Mouse (Mus musculus) midbrain, embryonic 15.5 days (tissue): ENCODE measurements around the gene Tmem229b. TPM values are rescaled to one million over a fixed set of nuclear protein-coding genes. Genes with fewer than 3 reads are reported as not detected.
A peak's percentile ranks its signal among the peaks of the same experiment; 100 is the strongest.
"Not testable (repeated sequence)": the region's sequence is repeated elsewhere in the genome, so short reads cannot be mapped to it uniquely, and the experiment has no call there.

ENCODE experiments used
- ATAC-seq: fragments of 200-750 bp; cut with Nextera tagmentation; replicated peaks from 2 replicates; pipeline ENCODE4 v1.8.0; 2017; ENCODE audit warnings: moderate TSS enrichment
- H3K27ac ChIP-seq: fragments of 300-500 bp; sonication (generic); 2 replicates; pipeline ENCODE4 v1.5.1; 2015; ENCODE audit warnings: mild to moderate bottlenecking, inconsistent platforms
- H3K27me3 ChIP-seq: fragments of 300-500 bp; sonication (generic); replicated peaks from 2 replicates; pipeline ENCODE4 v1.6.1; 2015; ENCODE audit warnings: inconsistent platforms
- H3K36me3 ChIP-seq: fragments of 300-500 bp; sonication (generic); replicated peaks from 2 replicates; pipeline ENCODE4 v1.6.1; 2015; ENCODE audit warnings: inconsistent platforms
- H3K4me1 ChIP-seq: fragments of 300-500 bp; sonication (generic); 2 replicates; pipeline ENCODE4 v1.6.1; 2015; ENCODE audit warnings: inconsistent platforms
- H3K4me2 ChIP-seq: fragments of 300-500 bp; sonication (generic); 2 replicates; pipeline ENCODE4 v1.6.1; 2015; ENCODE audit warnings: inconsistent platforms, mild to moderate bottlenecking, moderate library complexity
- H3K4me3 ChIP-seq: fragments of 300-500 bp; sonication (generic); 2 replicates; pipeline ENCODE4 v1.5.1; 2015; ENCODE audit warnings: mild to moderate bottlenecking, inconsistent platforms
- H3K9ac ChIP-seq: fragments of 300-500 bp; sonication (generic); 2 replicates; pipeline ENCODE4 v1.6.1; 2015; ENCODE audit warnings: mild to moderate bottlenecking, inconsistent platforms
- H3K9me3 ChIP-seq: fragments of 300-500 bp; sonication (generic); 2 replicates; pipeline ENCODE4 v1.6.1; 2016; ENCODE audit warnings: inconsistent platforms
- WGBS: fragments of 180-500 bp; shearing (Covaris S2); methylation state at CpG from one replicate; pipeline ENCODE4 v1.1.7; 2015; ENCODE audit warnings: mixed read lengths; 5-methylcytosine and 5-hydroxymethylcytosine counted together
- polyA plus RNA-seq: library from polyadenylated mRNA; unstranded; fragments of >200 nt; fragmentation: Nextera tagmentation; extraction: Ambion mirVana; gene quantifications from 2 replicates; pipeline ENCODE4 v1.2.1, GENCODE M21; 2015

The Tmem229b gene
- polyA plus RNA-seq, 1 experiment from 2014 or later = 82.1 TPM

- H3K9ac ChIP-seq = no peak overlapping the region
- H3K9me3 ChIP-seq = no peaks in the 10 kb centered on the region
- H3K4me1 ChIP-seq = peaks cover 8% of the 10 kb centered on the region
- no peaks in the 10 kb centered on the region for H3K36me3 ChIP-seq
- no peaks in the 10 kb centered on the region for H3K27me3 ChIP-seq
- H3K4me3 ChIP-seq = no peak overlapping the region
- no peak for ATAC-seq
- WGBS = 99% methylated on average over 2 of the region's 2 CpGs
- no peak overlapping the region for H3K4me2 ChIP-seq
- no peak overlapping the region for H3K27ac ChIP-seq
These were observed 26.9 kb upstream of the Tmem229b start for GRCm38 (mm10) chr12:79034331-79034730.

GRCm38 (mm10) chr12:79028911-79029861, 21.8 kb upstream of the Tmem229b start, which contains the start of gene Plekhh1:
Plekhh1 (plus strand) TSS chr12:79029163.
- peak; percentile 94 for ATAC-seq
- no peaks in the 10 kb centered on the region for H3K27me3 ChIP-seq
- no peaks in the 10 kb centered on the region for H3K36me3 ChIP-seq
- peak within 1 kb of the TSS; percentile 97 for H3K4me2 ChIP-seq
- under 1% methylated on average over 75 of the region's 80 CpGs for WGBS
- H3K9me3 ChIP-seq = no peaks in the 10 kb centered on the region
- peak within 1 kb of the TSS; percentile 60 for H3K27ac ChIP-seq
- peaks cover 15% of the 10 kb centered on the region for H3K4me1 ChIP-seq
- peak within 1 kb of the TSS; percentile 82 for H3K9ac ChIP-seq
- H3K4me3 ChIP-seq = peak within 1 kb of the TSS; percentile 91

DNA sequence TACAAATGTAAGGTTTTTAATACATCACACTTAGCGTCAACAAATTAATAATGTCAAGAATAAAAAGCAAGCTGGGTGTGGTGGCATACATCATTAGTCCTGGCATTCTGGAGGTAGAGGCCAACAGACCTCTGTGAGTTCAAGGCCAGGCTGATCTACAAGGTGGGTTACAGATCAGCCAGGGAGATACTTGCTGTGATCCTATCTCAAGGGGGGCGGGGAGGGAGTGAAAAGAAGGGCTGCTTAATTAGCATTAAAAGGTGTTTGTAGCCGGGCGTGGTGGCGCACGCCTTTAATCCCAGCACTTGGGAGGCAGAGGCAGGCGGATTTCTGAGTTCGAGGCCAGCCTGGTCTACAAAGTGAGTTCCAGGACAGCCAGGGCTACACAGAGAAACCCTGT, 20.1 kb upstream of the Tmem229b start:
- ATAC-seq, H3K9me3 ChIP-seq, H3K4me3 ChIP-seq, H3K4me2 ChIP-seq, H3K9ac ChIP-seq, H3K27me3 ChIP-seq, H3K27ac ChIP-seq, H3K36me3 ChIP-seq: not testable (repeated sequence)
- 94% methylated on average over 8 of the region's 8 CpGs for WGBS
- peaks cover 15% of the 10 kb centered on the region for H3K4me1 ChIP-seq

DNA sequence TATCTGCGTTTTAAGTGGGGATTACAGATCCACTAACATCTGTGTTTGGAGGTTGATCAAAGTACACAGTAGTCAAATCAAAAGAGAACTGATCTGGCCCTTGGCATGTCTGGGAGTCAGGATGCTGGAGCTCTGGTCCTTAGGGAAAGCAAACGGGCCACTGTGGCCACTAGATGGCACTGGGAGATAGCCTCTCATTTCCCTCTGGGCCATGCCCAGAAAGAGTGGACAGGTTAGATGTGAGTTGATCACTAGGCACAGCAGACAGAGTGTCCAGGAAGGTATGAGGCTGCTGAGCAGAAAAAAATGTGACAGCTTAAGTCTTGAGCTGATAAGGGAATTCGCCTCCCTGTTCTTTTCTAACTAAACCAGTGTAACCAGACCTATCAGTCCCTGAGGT, 15.5 kb upstream of the Tmem229b start:
- no peaks in the 10 kb centered on the region for H3K9me3 ChIP-seq
- ATAC-seq = peak; percentile 30; the same call in 1 of the 2 replicates
- H3K4me3 ChIP-seq = no peak overlapping the region
- 16% methylated on average over 3 of the region's 3 CpGs for WGBS
- H3K36me3 ChIP-seq = no peaks in the 10 kb centered on the region
- no peak overlapping the region for H3K9ac ChIP-seq
- H3K4me1 ChIP-seq = no peaks in the 10 kb centered on the region
- H3K4me2 ChIP-seq = no peak overlapping the region
- no peak overlapping the region for H3K27ac ChIP-seq
- no peaks in the 10 kb centered on the region for H3K27me3 ChIP-seq

DNA sequence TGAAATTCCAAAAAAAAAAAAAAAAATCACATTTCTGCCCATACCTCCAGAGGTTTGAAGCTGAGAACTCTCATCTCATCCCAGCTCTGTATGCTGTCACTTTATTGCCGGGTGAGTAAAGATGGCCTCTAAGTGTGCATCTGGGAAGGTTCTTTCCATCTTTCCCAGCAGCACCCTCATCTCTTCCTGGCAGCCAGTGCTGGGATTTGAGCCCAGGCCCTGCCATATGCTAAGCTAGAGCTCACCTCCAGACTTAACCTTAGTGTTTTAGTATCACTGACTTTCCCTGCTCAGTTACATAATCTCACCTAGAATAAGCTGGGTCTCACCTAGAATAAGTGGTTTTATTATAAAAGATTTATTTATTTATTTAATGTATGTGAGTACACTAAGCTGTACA, 14.5 kb upstream of the Tmem229b start:
- ATAC-seq = no peak
- no peaks in the 10 kb centered on the region for H3K9me3 ChIP-seq
- no peak overlapping the region for H3K27ac ChIP-seq
- WGBS = 88% methylated on average over 1 of the region's 1 CpGs
- H3K9ac ChIP-seq = no peak overlapping the region
- no peaks in the 10 kb centered on the region for H3K36me3 ChIP-seq
- H3K4me3 ChIP-seq = no peak overlapping the region
- no peaks in the 10 kb centered on the region for H3K4me1 ChIP-seq
- no peak overlapping the region for H3K4me2 ChIP-seq
- H3K27me3 ChIP-seq = no peaks in the 10 kb centered on the region

GRCm38 (mm10) chr12:79017994-79018399, 10.6 kb upstream of the Tmem229b start:
- 51% methylated on average over 4 of the region's 4 CpGs for WGBS
- Histone ChIP-seq H3K4me3 (no peak overlapping the region), H3K4me1 (peaks cover 9% of the 10 kb centered on the region; the same call in 1 of the 2 replicates)

DNA sequence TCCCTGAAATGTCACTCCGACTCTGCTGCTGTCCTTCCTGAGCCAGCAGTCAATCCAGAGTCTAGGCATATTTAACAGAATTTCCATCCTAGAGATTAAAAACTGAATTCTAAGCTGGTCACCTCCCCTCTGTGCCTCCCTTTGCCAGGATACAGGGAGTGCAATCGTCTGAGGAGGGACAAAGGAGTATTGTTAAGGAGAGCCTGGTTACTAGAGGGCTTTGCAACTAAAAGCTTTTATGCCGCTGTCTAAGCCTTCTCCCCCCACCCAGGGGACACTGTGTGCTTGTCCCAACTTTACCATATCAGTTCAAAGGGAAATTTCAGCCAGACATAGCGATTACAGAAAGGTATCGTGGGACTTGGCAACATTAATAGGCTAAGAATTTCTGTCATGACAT, 8.7 kb upstream of the Tmem229b start:
- Histone ChIP-seq H3K4me2 (no peak overlapping the region), H3K27ac (0 out of 2 replicates have a peak overlapping the region, but pooled peaks have one; percentile 25)

More at GRCm38 (mm10) chr12:79017994-79018399, 10.6 kb upstream of the Tmem229b start:
- Histone ChIP-seq H3K27me3 (no peaks in the 10 kb centered on the region), H3K27ac (no peak overlapping the region), H3K36me3 (no peaks in the 10 kb centered on the region), H3K9me3 (no peaks in the 10 kb centered on the region), H3K4me2 (no peak overlapping the region), H3K9ac (no peak overlapping the region)
- no peak for ATAC-seq

GRCm38 (mm10) chr12:79010569-79010968, 3.1 kb upstream of the Tmem229b start:
- WGBS = 34% methylated on average over 3 of the region's 3 CpGs
- Histone ChIP-seq H3K36me3 (no peaks in the 10 kb centered on the region), H3K4me3 (no peak overlapping the region), H3K27me3 (no peaks in the 10 kb centered on the region), H3K4me2 (no peak overlapping the region), H3K9ac (no peak overlapping the region), H3K9me3 (no peaks in the 10 kb centered on the region), H3K27ac (no peak overlapping the region), H3K4me1 (peaks cover 10% of the 10 kb centered on the region)
- ATAC-seq = no peak

More for the DNA sequence above, 8.7 kb upstream of the Tmem229b start:
- Histone ChIP-seq H3K27me3 (no peaks in the 10 kb centered on the region), H3K9me3 (no peaks in the 10 kb centered on the region), H3K4me1 (peaks cover 11% of the 10 kb centered on the region; the same call in 1 of the 2 replicates), H3K36me3 (no peaks in the 10 kb centered on the region), H3K9ac (no peak overlapping the region), H3K4me3 (no peak overlapping the region)
- ATAC-seq = peak; percentile 72; the same call in 1 of the 2 replicates
- WGBS = 12% methylated on average over 5 of the region's 5 CpGs

DNA sequence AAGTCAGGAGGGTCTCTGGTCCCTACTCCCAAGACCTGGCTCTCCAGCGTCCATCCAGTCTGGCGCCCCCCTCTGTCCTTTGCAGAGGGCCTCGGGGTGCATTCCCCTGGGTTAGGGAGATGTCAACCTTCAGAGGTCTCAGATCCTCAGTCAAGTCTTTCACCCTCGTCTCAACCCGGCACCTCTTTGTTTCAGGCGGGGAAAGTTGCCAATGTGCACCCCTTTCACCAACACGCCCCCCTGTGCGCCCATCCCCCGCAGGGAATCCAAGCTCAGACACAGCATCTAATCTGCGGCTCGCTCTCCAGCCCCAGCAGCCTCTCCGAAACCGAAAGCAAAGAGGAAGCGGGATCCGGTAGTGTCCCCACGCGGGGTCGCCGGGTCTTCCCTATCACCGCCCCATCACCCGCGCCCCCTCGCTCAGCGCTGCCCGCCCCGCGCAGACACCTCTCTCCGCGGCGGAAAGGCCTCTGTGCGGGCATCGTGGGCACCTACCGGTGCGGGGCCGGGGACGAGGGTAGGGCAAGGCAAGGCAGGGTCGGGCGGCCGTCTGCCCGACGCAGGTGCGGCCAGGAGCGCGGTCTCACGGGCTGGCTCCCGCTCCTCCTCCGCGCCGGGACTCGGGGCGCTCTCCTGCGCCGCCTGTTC, 825 bp downstream of the Tmem229b start:
- Histone ChIP-seq H3K4me1 (peaks cover 20% of the 10 kb centered on the region), H3K36me3 (no peaks in the 10 kb centered on the region), H3K27me3 (no peaks in the 10 kb centered on the region), H3K4me3 (peak overlapping the region; percentile 99), H3K4me2 (peak overlapping the region; percentile 79), H3K9me3 (no peaks in the 10 kb centered on the region), H3K9ac (peak overlapping the region; percentile 98), H3K27ac (peak overlapping the region; percentile 93)
- peak; percentile 86 for ATAC-seq
- WGBS = under 1% methylated on average over 52 of the region's 53 CpGs

GRCm38 (mm10) chr12:79006076-79006475, 1.4 kb downstream of the Tmem229b start:
- Histone ChIP-seq H3K4me3 (peak overlapping the region; percentile 99), H3K4me1 (peaks cover 17% of the 10 kb centered on the region), H3K27ac (peak overlapping the region; percentile 93), H3K27me3 (no peaks in the 10 kb centered on the region), H3K36me3 (no peaks in the 10 kb centered on the region), H3K9ac (peak overlapping the region; percentile 98), H3K4me2 (peak overlapping the region; percentile 79), H3K9me3 (no peaks in the 10 kb centered on the region)
- 32% methylated on average over 9 of the region's 9 CpGs for WGBS
- ATAC-seq = no peak

DNA sequence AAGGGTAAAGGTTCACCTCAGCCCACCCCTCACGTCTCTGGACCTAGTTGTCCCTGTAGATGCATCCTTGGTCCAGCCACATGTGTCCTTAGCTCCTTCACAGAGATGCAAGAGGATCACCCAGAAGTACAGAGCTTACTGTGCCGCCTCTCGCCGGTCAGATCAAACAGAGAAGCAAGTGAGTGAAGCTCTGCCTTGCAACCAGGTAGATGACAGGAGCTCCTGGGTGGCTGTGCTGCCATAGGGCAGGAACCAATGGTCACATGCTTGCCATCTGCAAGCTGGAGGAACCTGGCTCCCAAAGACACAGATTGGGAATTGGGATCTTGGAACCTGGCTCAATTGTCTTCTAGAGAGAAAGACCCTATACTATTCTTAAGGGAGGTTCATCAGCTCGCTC, 2.0 kb downstream of the Tmem229b start:
- H3K27me3 ChIP-seq = no peaks in the 10 kb centered on the region
- no peak overlapping the region for H3K9ac ChIP-seq
- H3K4me1 ChIP-seq = peaks cover 17% of the 10 kb centered on the region
- 90% methylated on average over 5 of the region's 5 CpGs for WGBS
- H3K4me2 ChIP-seq = peak overlapping the region; percentile 79
- H3K27ac ChIP-seq = no peak overlapping the region
- H3K36me3 ChIP-seq = no peaks in the 10 kb centered on the region
- ATAC-seq = no peak
- H3K9me3 ChIP-seq = no peaks in the 10 kb centered on the region
- H3K4me3 ChIP-seq = 0 out of 2 replicates have a peak overlapping the region, but pooled peaks have one; percentile 99

DNA sequence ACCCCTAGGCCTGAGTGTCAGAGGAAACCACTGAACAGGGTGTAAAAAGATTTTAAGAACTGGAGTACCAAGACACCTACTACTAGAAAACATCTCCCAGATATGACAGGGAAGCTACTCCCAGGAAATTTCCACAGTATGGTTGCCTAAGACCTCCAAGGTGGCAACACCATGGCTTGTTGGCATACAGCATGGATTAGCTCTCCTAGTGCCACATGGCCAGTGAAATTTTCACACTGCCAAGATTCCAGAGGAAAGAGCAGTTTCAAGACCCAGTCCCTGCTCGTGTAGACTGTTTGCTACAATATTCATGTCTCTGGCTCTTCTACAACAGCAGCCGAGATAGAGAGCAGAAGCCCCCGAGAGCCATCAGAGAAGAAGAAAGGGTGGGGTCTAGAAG, 4.4 kb downstream of the Tmem229b start:
- Histone ChIP-seq H3K4me3 (no peak overlapping the region), H3K9me3 (no peaks in the 10 kb centered on the region), H3K36me3 (no peaks in the 10 kb centered on the region), H3K4me1 (peaks cover 17% of the 10 kb centered on the region), H3K9ac (no peak overlapping the region), H3K27ac (no peak overlapping the region), H3K4me2 (no peak overlapping the region), H3K27me3 (no peaks in the 10 kb centered on the region)
- ATAC-seq = no peak
- WGBS = 92% methylated on average over 3 of the region's 3 CpGs
